Mouse (Mus musculus): ENCODE measurements around the gene Slc30a1.

Slc30a1 gene

DNA sequence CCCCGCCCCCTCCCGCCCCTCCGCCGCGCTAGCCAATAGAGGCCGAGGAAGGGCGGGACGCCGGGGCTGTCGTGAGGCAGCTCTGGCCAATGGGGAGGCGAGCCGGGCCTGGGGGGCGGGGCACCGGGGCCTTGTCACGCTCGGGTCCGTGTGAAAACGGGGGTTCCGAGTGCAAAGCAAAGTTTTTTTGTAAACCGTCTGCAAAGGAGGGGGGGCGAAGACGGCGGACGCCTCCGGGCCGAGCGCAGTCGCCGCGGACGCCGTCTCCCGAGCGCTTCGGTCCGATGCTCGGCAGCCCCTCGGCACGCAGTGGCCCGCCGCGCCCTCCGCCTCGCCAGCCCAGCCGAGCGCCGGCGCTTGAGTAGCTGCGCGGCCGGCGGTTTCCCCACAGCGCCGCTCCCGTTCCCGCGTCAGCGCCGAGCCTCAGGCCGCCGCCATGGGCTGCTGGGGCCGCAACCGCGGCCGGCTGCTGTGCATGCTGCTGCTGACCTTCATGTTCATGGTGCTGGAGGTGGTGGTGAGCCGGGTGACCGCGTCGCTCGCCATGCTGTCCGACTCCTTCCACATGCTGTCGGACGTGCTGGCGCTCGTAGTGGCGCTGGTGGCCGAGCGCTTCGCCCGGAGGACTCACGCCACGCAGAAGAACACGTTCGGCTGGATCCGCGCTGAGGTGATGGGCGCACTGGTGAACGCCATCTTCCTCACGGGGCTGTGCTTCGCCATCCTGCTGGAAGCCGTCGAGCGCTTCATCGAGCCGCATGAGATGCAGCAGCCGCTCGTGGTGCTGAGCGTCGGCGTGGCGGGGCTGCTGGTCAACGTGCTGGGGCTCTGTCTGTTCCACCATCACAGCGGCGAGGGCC is at the start of gene Slc30a1:
Gene Slc30a1, plus strand, starts transcription at position 197 of the 860 bp plus-strand sequence.
- peak; percentile 99 for DNase-seq (ENCODE audit: low spot score in 2 of 2)

DNA sequence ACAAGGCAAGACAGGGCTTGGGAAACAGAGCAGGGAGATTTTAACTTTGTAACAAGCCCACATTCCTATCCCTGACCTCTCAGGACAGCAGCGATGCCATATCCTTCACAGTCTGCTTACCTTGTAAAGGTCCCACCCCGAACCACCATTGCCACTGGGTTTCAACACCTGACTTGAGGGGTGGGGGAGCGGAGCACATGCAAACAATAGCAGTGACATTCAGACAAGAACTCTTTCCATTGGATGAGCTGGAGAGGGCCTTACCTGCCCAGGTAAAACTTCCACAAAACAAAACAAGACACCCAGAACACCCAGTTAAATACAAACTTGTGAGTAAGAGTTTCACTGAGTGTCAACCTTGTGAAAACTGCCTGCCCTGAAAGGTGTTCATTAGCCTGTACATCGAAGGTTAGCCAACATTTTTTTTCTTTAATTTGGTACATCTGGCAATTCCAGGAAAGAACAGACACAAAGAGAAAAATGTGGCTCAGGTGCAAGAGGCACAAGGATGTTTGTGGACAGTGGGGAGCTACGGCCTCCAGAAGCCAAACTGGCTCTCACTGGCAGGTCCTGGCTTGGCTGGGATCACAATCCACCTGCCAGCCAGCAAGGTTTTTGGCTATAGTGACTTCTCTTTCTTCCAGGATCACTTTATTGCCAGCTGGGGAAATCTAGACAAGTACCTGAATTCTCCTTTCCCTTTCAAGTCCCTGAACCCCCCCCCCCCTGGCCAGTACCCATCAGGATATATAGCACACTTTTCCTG is 49.5 kb upstream of the Slc30a1 start:
- no peak for DNase-seq (ENCODE audit: low spot score in 2 of 2)

DNA sequence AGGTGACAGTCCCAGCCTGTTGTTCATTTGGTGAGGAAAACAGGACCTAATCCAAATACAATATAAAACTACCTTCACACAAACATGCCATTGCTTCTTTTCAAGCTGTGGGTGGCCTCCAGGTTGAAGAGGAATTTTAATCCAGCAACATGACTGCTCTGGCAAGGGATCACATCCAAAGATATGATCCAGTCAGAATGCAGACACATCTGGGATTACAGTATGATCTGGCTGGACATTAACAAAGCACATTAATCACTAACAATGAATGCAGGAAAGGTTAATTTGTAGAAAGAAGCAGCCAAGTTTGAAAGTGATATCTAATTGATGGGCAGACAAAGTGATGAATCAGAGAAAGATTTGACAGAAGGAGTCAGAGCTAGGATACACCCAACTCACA is 48.4 kb upstream of the Slc30a1 start:
- no peak for DNase-seq (ENCODE audit: low spot score in 2 of 2)

DNA sequence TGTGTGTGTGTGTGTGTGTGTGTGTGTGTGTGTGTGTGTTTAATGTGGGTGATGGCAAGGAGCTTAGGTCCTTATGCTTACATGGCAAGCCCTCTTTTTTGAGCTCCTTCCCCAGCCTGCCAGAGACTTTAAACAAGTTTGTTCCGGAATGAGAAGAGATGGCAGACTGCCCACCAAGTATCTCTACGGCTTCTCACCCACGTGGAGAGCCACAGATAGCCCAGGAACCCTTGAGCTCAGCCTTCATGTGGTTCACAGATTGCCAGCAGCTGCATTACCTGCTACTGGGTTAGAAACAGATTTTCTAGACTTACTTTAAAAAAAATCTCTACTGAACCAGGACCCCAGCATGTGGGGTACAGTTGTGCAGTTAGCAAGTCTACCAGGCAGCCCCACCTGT is 46.7 kb upstream of the Slc30a1 start:
- peak; percentile 46 to 49 for DNase-seq (ENCODE audit: low spot score in 2 of 2)

DNA sequence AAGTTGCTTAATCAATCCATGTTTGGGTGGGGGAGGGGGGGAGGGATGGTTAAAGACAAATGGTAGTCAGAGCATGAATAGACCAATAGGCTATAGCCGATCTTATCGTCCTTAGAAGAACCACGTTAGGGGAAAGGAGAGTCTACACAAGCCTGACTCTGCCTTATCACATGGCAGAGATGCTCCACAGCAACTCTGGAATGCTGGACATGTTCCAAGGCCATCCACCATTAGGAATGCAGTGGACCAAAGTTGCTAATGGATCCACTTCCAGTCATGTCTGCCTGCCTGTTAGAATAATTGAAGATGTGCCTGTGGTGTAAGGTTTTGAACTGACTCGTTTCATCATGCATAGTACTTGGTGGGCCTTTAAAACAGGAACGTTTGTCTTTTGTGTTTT is 45.3 kb upstream of the Slc30a1 start:
- no peak for DNase-seq (ENCODE audit: low spot score in 2 of 2)

DNA sequence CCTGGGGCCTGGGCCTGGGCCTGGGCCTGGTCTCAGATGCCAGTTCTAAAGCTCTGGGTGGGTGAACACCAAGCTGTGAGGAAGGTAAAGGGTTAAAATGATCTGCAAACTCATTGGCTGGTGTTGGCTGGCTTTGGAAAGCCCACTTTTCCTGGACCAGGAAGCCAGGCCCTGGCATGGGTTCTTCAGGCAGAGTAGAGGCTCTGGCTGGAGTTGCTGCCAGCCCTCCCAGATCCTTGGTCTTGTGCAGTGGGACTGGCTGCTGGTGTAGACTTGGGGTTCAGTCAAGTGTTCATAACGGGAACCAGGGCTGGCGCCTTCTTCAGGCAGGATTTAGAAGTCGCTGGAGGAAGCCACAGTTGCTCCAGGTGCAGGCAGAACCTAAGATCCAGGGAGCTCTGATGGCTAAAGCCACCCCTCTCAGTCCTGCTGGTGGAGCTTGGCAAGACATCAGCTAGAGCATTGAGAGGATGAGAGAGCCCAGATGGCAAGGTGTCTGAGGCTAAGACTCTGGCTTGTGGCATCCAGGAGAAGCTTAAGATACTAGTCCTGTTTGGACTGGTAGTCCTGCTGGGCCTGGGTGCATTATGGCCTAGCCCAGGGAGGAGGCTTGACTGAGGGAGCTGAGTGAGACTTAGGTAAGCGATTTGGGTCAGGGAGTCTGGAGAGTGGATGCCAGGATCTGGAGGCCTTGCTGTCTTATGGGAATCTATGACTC is 42.6 kb upstream of the Slc30a1 start:
- no peak for DNase-seq (ENCODE audit: low spot score in 2 of 2)

DNA sequence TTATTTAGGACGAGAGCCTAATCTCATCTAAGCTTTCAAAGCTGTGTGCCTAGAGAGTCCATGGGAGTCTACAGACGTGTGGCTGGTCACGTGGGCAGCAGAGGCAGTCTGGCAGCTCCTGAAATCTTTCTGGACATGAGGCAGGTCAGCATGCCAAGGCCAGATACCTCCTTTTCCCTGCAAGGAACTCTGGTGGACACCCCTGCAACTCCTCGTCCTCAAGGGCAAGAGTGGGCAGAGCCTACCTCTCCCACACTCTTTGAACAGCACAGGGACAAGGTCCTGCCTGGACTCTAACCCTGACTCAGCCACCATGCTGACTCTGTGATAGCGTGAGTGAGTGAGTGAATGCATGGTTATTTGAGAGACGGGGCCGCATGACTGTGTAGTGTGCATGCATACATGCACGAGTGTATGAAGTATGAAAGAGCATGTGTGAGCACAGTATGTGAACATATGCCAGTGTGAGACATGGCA is 42.0 kb upstream of the Slc30a1 start:
- no peak for DNase-seq (ENCODE audit: low spot score in 2 of 2)

DNA sequence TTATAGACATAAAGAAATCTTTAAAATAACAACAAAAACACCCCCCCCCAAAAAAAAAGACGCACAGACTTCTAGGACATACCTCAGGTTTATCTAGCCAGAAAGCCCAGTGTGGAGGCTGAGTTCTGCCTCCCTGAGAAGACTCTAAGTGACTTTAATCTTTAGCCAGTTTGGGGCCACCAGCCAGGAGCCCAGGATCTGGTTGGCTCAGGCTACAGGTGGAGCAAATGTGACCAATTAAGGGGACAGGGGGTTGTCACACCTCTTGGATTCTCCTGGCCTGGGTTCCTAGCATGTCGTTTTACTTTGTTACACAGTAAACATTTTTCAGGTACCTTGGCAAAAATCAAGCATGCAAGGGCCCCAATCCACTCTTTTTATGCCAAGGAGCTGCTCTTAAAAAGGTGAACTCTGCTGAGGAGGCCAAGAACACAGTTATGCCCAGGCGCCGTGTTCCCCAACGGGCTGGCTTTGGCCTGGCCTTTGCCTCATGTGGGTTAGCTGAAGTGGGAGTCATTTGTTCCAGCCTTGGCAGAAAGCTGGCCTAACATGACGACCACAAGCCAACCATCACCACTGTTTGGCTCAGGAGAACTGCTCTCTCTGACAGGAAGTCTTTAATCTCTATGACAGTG is 34.4 kb upstream of the Slc30a1 start:
- DNase-seq (ENCODE audit: low spot score in 2 of 2) = no peak

DNA sequence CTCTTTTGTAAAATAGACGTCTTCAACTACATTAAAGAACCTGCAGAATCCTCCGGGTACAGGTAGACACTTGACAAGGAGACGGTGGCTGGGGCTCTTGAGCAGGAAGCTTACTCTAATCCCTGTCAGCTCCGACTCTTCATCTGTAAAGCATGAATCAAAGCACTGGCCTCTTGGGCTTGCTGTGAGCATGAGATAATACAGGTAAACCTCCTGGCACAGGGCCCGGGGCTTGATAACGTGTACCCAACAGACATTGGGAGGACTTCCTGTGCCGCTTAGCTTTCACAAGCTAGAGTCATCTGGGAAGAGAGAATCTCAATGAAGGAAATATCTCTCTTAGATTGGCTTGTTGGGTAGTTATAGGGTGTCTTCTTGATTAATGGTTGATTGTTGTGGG is 31.6 kb upstream of the Slc30a1 start:
- no peak for DNase-seq (ENCODE audit: low spot score in 2 of 2)

DNA sequence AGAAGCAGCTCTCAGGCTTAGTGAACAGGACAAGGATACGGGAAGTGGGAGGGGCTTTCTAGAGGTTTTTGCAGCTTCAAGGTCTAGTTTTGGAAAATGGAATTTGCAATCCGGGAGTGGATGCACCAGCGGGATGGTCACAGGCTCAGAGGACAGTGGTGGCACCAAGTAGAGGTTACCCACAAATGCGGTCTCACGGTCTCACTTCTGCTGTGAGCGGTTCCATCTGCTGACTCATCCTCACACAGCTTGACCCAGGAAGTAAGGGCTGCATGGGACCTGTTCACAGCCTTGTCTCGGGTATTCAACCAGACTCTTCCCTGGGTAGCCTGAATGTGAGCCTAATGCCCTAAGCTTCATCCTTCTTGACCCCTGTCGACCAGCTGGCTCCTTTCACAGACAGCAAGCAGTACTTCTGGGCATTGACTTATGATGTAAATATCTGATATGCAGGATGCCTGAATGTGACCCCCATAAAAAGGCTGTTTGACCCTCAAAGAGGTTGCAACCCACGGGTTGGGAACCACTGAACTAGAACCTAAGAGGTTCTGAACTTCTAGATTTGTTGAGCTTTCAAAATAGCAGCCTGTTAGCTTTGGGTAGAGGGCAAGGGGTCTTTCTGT is 30.8 kb upstream of the Slc30a1 start:
- DNase-seq (ENCODE audit: low spot score in 2 of 2) = no peak

DNA sequence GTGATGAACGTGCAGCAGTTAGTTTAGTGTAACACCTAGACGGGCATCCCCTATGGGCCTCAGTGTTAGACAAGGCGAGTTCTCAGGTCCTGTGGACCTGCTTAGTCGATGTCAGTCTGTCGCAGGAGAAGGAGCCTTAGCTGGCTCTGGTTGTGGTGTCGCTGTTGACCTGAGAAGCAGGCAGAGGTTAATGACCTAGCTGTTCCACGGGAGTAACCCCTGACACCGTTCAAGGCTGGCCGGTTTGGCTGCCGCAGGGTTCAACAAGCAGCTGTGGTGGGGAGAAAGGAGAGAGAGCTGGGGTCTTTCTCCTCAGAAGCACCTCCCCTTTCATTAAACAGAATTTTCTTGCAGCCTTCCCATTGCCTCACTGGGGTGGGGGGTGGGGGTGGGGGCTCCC is 28.9 kb upstream of the Slc30a1 start:
- no peak for DNase-seq (ENCODE audit: low spot score in 2 of 2)

DNA sequence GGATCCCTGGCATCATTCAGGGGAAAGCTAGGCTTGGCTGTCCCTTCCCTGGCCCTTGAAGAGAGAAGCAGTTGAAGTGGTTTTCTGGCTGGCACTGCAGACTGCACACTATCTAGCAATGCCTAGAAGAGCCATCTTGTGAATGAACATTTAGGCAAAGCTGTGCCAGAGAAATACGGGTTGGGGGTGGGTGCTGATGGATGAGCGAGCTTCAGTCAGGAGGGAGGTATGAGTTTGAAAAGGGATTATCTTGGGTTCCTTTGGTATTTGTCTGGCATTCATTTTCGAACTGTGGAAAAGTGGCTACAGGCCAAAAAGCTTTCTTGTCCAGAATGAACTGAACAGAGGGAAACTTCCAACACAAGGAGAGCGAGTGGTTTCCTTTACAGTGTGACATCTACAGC is 28.0 kb upstream of the Slc30a1 start:
- no peak for DNase-seq (ENCODE audit: low spot score in 2 of 2)

DNA sequence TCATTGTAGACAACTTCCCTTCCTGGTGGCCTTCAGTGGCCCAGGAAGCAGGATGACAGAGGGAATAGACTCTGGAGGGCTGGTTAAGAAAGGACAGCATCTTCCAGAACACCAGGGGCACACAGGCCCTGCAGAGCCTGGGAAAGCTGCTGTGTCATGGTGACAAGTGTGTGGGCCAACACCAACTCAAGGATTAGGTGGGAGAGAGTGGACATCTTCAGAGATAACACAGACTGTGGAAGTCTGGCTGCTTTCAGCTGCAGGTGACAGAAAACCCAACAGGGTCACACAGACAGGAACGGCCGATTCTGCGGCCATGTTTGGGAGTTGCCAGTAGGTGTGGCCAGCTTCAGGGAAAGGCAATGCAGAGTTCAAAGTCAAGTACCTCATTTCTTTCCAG is 26.3 kb upstream of the Slc30a1 start:
- no peak for DNase-seq (ENCODE audit: low spot score in 2 of 2)

DNA sequence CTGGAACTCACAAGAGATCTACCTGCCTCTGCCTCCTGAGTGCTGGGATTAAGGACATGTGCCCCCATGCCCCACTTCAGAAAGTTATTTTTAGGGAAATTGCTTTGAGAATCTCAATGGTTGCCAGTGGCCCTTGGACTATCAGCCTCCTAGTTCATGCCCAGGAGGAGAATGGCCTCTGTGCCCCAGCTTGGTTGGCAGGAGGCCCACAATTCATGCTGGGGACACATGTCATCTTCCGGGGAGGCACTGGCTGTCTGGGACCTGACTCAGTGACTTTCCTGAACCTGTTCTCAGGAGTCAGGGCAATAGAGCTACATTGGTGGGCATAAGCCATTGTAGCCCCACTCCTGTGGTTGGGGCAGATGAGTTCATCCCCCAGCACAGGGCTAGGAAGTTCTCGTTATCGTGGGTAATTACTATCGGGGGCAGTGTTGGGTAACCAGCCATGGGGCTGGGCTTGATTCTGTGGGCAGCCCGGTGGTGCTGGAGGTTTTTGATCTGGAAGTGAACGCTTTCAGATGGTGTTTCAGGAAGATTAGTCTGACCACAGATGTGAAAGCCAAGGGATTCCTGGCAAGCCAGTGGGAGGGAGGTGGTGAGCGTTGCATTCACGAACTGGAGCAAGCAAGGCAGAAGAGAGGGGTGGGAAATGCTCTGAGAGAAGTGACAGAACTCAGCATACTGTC is 25.5 kb upstream of the Slc30a1 start:
- no peak for DNase-seq (ENCODE audit: low spot score in 2 of 2)

DNA sequence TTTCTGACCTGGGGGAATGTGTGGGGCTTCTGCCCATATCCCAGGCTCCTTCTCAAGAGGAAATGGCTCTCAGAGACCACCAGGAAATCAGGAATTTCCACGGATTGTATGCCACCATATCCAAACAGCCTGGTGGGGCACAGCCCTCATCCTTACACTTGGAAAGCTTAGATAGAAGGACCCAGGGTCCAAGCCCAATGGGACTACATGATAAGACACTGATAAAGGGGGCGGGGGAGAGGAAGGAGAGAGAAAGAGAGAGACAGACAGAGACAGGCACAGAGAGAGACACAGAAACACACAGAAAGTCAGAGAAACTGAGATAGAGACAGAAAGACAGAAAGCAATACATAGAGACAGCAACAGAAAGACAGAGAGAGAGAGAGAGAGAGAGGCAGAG is 24.9 kb upstream of the Slc30a1 start:
- DNase-seq (ENCODE audit: low spot score in 2 of 2) = no peak

DNA sequence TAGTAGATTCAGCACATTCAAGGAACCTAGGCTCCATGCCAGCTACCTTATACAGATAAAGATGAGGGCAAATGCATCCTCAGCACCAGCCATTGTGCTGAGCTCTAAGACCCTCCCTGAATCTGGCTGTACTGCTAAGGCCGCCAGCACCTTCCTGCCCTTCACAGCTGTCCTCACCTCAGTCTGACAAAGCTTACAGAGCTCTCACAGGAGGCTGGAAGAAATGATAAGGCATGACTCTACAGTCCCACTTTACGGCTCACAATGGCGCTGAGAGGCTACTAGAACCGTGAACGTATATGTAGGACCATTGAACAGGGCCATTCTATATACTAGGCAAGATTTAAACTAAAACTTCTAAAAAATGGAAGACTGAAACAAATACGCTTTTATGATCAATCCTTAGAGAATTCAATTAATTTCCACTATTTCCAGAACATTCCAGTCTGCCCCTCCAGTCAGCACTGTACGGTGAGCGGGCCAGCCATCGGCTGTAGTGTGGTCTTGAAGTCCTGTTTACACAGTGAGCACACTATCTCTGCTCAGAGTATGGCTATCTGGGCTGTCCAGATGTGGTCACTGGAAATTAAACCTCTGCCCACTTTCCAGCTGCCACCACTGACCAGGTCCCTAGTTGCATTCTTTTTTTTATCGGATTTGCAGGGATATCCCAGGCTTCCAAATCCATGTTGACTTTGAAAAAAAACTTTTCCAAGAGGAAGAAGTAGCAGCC is 23.9 kb upstream of the Slc30a1 start:
- DNase-seq (ENCODE audit: low spot score in 2 of 2) = no peak

DNA sequence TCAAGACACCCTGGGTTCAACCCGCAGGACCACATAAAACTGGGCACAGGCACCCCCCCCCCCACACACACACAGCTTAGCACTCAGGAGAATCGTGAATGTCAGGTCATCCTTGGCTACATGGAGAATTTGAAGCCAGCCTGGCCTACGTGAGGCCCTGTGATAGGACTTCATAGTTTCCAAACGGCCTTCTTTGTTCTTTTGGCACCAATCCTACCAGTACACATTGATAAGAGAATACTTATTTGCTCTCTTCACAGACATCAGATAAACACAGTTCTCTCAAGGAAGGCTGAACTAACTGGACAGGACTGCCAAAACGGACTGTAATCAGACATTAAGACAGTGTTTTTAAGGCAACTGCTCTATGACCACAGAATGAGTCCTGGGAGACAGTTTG is 22.9 kb upstream of the Slc30a1 start:
- no peak for DNase-seq (ENCODE audit: low spot score in 2 of 2)

DNA sequence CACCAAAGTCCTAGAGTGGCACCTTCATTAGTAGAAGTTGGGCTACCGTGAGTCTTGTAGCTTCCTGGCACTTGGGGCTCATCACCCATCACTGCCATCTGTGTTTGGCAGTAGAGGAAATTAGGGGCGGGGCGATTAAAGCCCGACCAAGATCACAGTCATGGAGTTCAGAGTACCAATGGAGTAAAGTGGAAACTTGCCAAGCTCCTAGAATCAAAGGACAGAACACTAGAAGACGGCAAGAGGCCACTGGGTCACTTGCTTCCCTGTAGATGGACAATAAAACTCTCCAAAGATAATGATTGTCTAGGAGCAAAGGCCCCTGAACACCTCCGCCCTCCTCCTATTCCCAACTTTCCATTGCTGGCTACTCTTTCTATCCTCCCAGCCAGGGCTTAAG is 14.7 kb upstream of the Slc30a1 start:
- no peak for DNase-seq (ENCODE audit: low spot score in 2 of 2)

DNA sequence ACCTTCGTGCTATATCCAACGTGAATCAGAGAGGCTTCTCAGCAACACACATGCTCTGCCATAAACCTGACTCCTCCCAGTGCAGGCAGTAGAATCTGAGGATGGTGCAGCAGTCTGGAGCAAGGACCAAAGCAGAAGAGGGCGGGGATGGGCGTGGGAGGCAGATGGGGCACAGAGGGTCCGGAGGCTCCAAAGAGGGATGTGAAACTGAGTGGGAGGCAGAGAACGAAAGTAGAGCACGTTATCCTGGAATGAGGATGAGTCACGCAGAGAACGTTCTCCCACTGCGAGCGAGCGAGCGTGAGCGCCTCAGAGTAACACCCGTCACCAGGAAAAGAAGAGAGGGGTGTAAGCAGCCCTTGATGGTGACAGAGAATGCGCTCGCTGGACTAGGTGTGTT is 12.2 kb upstream of the Slc30a1 start:
- peak; percentile 83 to 87 for DNase-seq (ENCODE audit: low spot score in 2 of 2)

DNA sequence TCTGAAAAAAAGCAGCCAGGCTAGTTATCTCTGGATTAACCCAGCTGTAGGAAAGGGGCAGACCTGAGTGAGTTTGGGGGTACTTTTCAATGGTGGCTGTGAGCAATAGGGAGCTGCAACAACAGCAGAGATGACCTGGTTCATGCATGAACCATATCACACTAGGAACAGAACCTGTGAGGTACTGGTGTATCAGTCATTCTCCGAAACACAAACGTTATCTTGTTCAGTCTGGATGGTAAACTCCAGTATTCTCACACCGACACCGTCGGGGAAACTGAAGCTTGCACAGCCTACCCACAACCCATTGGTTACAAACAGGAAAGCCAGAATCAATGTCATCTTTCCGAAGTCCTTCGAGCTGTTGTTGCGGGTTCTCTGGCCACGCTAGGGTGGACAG is 11.7 kb upstream of the Slc30a1 start:
- DNase-seq (ENCODE audit: low spot score in 2 of 2) = no peak

Data from right cerebral cortex, adult 2 months (tissue).